Mouse (Mus musculus) A20 (cell line): ENCODE measurements around the gene Arap1.
A peak's percentile ranks its signal among the peaks of the same experiment; 100 is the strongest.

Source experiments
- DNase-seq: peaks from one replicate; pipeline ENCODE4 v3.0.0-alpha.2; 2011; ENCODE audit warnings: low read depth, low spot score

The Arap1 gene

GRCm38 (mm10) chr7:101362791-101363191, 14.9 kb downstream of the Arap1 start:
- peak; percentile 24 for DNase-seq

- DNase-seq: no peak
These were observed 16.0 kb downstream of the Arap1 start for GRCm38 (mm10) chr7:101363914-101364313.

GRCm38 (mm10) chr7:101367901-101368852, 20.3 kb downstream of the Arap1 start:
- DNase-seq: peak; percentile 53

GRCm38 (mm10) chr7:101369666-101370065, 21.8 kb downstream of the Arap1 start:
- no peak for DNase-seq

DNA sequence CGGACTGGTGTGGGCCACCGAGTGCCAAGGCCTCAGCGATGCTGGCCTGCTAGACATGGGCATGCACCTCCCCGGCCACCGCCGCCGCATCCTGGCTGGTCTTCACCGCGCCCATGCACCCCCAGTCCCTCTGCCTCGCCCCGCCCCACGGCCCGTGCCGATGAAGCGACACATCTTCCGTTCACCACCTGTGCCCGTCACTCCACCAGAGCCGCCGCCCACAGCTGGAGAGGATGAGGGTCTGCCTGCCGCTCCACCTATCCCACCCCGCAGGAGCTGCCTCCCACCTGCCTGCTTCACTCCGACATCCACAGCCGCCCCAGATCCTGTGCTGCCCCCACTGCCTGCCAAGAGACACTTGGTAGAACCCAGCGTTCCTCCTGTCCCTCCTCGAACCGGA, 25.2 kb downstream of the Arap1 start:
- DNase-seq: no peak

- peak; percentile 47 for DNase-seq
These were observed 26.3 kb downstream of the Arap1 start for GRCm38 (mm10) chr7:101374155-101374554.

- no peak for DNase-seq
These were observed 29.0 kb downstream of the Arap1 start for GRCm38 (mm10) chr7:101376701-101377340.

DNA sequence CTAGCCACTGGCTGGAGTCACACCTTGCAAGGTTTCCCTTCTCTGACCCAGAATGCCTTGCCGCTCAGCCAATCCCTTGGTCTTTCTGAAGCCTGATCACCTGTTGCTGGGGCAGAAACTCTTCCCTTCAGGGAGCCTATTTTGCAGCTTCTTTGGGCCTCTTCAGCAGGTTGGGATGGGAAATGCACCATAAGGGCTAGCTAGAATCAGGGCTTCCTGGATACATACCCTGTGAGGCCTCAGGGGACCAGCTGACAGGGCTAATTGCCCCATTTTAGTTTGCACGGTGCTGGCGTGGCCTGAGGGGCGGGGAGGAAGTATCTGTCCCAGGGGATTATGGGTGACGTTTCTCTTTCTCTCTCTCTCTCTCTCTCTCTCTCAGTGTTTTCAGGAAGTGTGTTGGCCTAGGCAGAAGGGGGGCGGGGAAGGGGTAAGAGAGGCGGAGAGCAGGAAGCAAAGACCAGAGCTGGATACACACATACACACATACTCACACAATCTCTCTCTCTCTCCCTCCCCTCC, 29.9 kb downstream of the Arap1 start:
- peak; percentile 94 for DNase-seq

- DNase-seq: no peak
These were observed 30.4 kb downstream of the Arap1 start for GRCm38 (mm10) chr7:101378285-101378684.

GRCm38 (mm10) chr7:101378796-101379465, 31.1 kb downstream of the Arap1 start:
- DNase-seq: peak; percentile 51

DNA sequence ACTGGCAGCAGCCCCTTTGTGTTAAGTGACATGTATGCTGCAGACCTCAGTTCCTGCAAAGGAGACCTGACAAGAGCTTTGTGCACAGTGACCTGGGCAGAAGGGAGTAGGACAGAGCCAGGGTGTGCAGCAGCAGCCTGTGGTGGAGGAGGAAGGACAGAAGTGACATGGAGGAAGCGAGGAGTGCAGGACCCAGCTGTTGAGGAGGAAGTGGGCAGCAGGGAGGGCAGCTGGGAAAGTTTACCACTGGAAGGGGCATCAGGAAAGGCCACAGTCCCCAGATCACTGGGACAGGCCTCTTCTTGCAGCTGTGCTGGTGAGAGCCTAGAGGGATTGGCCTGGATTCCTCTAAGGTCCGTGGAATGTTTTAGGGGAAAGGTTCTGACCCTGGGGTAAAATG, 31.9 kb downstream of the Arap1 start:
- DNase-seq: peak; percentile 19

DNA sequence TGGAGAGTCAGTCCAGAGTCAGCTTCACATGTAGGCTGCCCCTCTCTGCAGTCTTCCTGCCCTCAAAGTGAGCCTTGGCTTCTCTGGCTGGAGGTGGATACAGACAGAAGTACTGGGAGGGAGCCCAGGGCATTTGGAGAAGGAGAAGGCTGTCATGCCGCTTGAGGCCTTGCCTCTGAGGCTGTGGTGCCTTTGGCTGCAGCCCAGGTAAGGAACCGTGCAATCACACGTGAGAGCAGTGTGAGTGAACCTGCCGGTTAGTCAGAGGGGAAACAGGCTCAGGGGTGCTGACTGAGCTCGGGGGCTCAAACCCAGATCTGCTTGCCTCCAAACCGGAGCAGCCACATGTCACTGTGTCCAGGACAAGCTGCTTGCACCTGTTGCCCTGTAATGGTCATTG, 33.6 kb downstream of the Arap1 start:
- peak; percentile 37 for DNase-seq

- DNase-seq: peak; percentile 91
These were observed 34.5 kb downstream of the Arap1 start for GRCm38 (mm10) chr7:101382378-101382777.

DNA sequence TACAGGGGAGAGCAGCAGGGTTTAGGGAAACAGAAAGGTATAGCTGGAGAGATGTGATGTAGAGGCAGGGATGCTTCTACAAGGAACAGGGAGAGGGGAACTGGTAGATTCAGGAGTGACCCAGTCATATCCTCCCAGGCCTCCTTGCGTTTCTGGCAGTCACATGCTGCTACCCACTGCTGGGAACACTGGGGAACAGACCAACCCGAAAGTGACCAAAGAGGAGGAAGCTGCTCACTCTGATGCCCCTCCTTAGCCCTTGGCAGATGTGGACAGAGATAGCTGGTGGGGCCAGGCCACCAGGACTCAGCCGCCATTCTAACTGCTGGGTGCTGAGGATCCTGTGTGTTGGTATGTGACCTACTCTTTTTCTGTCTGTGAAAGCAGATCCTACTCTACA, 35.9 kb downstream of the Arap1 start:
- no peak for DNase-seq

- DNase-seq: no peak
These were observed 37.1 kb downstream of the Arap1 start for GRCm38 (mm10) chr7:101384931-101385330.

- DNase-seq: no peak
These were observed 37.5 kb downstream of the Arap1 start for GRCm38 (mm10) chr7:101385331-101385733.

DNA sequence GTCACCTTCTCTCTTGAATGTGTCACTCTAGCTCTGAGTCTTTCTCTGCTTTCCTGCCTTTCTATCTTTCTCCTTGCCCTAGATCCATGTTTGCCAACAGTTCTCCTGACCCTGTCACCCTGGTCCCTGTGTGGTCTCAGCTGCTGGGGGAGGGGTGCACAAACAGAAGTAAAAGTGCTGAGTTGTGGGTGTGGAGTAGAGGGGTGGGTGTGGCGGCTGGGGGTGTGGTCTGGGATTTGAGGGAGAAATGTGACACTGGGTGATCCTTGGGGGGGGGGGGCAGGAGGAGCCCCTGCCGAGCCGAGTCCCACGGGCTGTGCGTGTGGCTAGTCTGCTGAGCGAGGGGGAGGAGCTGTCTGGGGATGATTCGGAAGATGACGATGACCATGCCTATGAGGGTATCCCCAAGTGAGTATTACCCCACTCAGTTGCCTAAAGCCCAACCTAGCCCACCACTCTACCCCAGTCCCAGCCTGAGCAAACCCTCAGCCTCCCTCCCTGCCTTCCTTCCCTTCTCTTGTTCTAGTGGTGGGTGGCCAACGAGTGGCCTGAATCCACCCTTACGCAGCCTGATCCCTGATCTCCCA, 38.1 kb downstream of the Arap1 start:
- no peak for DNase-seq

- no peak for DNase-seq
These were observed 41.4 kb downstream of the Arap1 start for GRCm38 (mm10) chr7:101389256-101389655.

GRCm38 (mm10) chr7:101391909-101392479, 44.1 kb downstream of the Arap1 start:
- DNase-seq: no peak

GRCm38 (mm10) chr7:101393015-101393414, 45.1 kb downstream of the Arap1 start:
- no peak for DNase-seq
